Mouse (Mus musculus): Measurements from ENCODE around the gene Ubl3.

DNA sequence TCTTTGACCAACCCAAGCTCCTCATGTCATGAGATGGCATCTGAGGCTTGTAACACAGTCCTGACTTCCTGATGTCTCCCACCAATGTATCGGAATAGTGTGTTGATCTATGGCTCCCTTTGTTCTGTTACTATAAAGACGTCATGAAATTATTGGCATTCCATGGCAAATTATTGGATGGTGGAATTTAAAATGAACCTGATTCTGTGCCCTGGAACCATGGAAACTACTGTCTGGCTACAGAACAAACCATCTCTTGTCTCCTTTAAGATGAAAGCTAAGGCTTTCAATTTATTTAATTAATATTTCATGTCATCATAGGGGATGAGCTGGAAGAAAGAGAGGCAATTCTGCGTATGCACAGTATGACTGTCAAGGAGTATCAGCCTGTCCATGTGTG, 36.4 kb upstream of the Ubl3 start:
- TF ChIP-seq CTCF (IDR thresholded peaks at IDR 0.05; ENCODE audit: borderline replicate concordance, insufficient read depth, low read depth, low read length) (no peak), POLR2A (IDR thresholded peaks at IDR 0.05; ENCODE audit: borderline replicate concordance, insufficient read depth, low read length) (no peak)

Data from cerebellum, adult 2 months (tissue).